Mouse (Mus musculus) granulocyte monocyte progenitor cell, adult 5-6 weeks (primary cell): ENCODE measurements around the gene Eri3. TPM values are rescaled to one million over a fixed set of nuclear protein-coding genes. Genes with fewer than 3 reads are reported as not detected.
A peak's percentile ranks its signal among the peaks of the same experiment; 100 is the strongest.

Source experiments
- ATAC-seq: replicated peaks from 2 replicates; pipeline ENCODE4 v1.8.0; 2016; ENCODE audit warnings: mild to moderate bottlenecking, moderate TSS enrichment, inconsistent platforms; ENCODE audit not compliant: poor library complexity, severe bottlenecking
- total RNA-seq, 2 experiments: library from RNA; stranded (forward) in 1 of 2; stranded (reverse) in 1 of 2; fragments of 200-712, 200-1000 nt in 1 of 2; fragments of >200 nt in 1 of 2; fragmentation: Nextera tagmentation in 1 of 2; gene quantifications; 2 replicates each; pipeline ENCODE4 v1.2.3; 2014 to 2017

Eri3 gene
- total RNA-seq, 2 experiments from 2014 or later, result 44.3 to 156 TPM

- no peak for ATAC-seq
Measured at GRCm38 (mm10) chr4:117616600-117616999, 66.4 kb downstream of the Eri3 start.

- ATAC-seq, result no peak
Measured at GRCm38 (mm10) chr4:117622270-117622669, 72.1 kb downstream of the Eri3 start.

- no peak for ATAC-seq
Measured at GRCm38 (mm10) chr4:117623025-117623424, 72.9 kb downstream of the Eri3 start.

- peak; percentile 53; the same call in 1 of the 2 replicates for ATAC-seq
Measured at GRCm38 (mm10) chr4:117624660-117625059, 74.5 kb downstream of the Eri3 start.

- ATAC-seq, result no peak
Measured at GRCm38 (mm10) chr4:117628464-117628863, 78.3 kb downstream of the Eri3 start.

GRCm38 (mm10) chr4:117630053-117630670, 80.0 kb downstream of the Eri3 start:
- no peak for ATAC-seq

GRCm38 (mm10) chr4:117633527-117633926, 83.4 kb downstream of the Eri3 start:
- no peak for ATAC-seq

GRCm38 (mm10) chr4:117634642-117635041, 84.5 kb downstream of the Eri3 start:
- no peak for ATAC-seq

GRCm38 (mm10) chr4:117636152-117636551, 86.0 kb downstream of the Eri3 start:
- ATAC-seq, result no peak

GRCm38 (mm10) chr4:117636891-117637613, 86.9 kb downstream of the Eri3 start:
- ATAC-seq, result no peak

- ATAC-seq, result no peak
Measured at GRCm38 (mm10) chr4:117640925-117641703, 90.9 kb downstream of the Eri3 start.

- ATAC-seq, result no peak
Measured at GRCm38 (mm10) chr4:117641804-117642203, 91.6 kb downstream of the Eri3 start.

- no peak for ATAC-seq
Measured at GRCm38 (mm10) chr4:117645031-117645435, 94.9 kb downstream of the Eri3 start.

GRCm38 (mm10) chr4:117645859-117646258, 95.7 kb downstream of the Eri3 start:
- ATAC-seq, result no peak

- ATAC-seq, result no peak
Measured at GRCm38 (mm10) chr4:117646496-117646895, 96.3 kb downstream of the Eri3 start.

- no peak for ATAC-seq
Measured at GRCm38 (mm10) chr4:117646926-117647755, 97.0 kb downstream of the Eri3 start.

GRCm38 (mm10) chr4:117651626-117652101, 101.5 kb downstream of the Eri3 start:
- no peak for ATAC-seq

GRCm38 (mm10) chr4:117652727-117653126, 102.6 kb downstream of the Eri3 start:
- ATAC-seq, result no peak

- ATAC-seq, result no peak
Measured at GRCm38 (mm10) chr4:117654016-117654702, 104.0 kb downstream of the Eri3 start.
